Comparison of ENCODE assay signal across 8 mouse cellular contexts in genomic region chr2:147185561-147185960, GRCm38 (mm10). TPM values are rescaled to one million over a fixed set of nuclear protein-coding genes. Genes with fewer than 3 reads are reported as not detected.
A peak's percentile ranks its signal among the peaks of the same experiment; 100 is the strongest.
DNase-seq lines count a peak whose midpoint lies in the region; ATAC-seq and TF ChIP-seq lines count a peak whose summit lies in the region.

No protein-coding gene starts in this region.

- peak overlapping the region; percentile 29; the same call in 1 of the 2 replicates for H3K4me2 ChIP-seq in liver, postnatal 0 days (ENCODE audit: low read depth, low read length)

- no peak for TF ChIP-seq CTCF in liver, postnatal 0 days (IDR thresholded peaks at IDR 0.05; ENCODE audit: low read depth)

- no peak for TF ChIP-seq EP300 in liver, postnatal 0 days (IDR thresholded peaks at IDR 0.05; ENCODE audit: low read depth)

- peaks cover 53% of the 10 kb centered on the region for H3K4me1 ChIP-seq in megakaryocyte, embryonic 14.5 days
- peaks cover 15% of the 10 kb centered on the region for H3K4me1 ChIP-seq in liver, postnatal 0 days (ENCODE audit: insufficient read depth)

- intact Hi-C loops in gastrocnemius, postnatal 14 days (cut with DNase I; ENCODE audit: low total_unique reads), result no loop called here

- WGBS in liver, postnatal 0 days (ENCODE audit: insufficient replicate concordance), result 4% methylated on average over 22 of the region's 23 CpGs

- H3K4me3 ChIP-seq in megakaryocyte, embryonic 14.5 days (replicated peaks), result peak overlapping the region; percentile 85
- H3K4me3 ChIP-seq in liver, postnatal 0 days (ENCODE audit: low read depth, low read length), result 0 out of 2 replicates have a peak overlapping the region, but pooled peaks have one; percentile 20

- H3K36me3 ChIP-seq in megakaryocyte, embryonic 14.5 days (replicated peaks; ENCODE audit: low read length), result no peaks in the 10 kb centered on the region
- no peaks in the 10 kb centered on the region for H3K36me3 ChIP-seq in liver, postnatal 0 days (replicated peaks; ENCODE audit: insufficient read depth, low read length)

- no peak for ATAC-seq in megakaryocyte, adult 5-6 weeks (ENCODE audit: poor library complexity, severe bottlenecking)
- ATAC-seq in liver, postnatal 0 days, result no peak

- DNase-seq in adrenal gland, postnatal 14 days, result peak; percentile 16
- DNase-seq in adrenal gland, adult 2 months, result no peak
- no peak for DNase-seq in liver, postnatal 0 days
- DNase-seq in gastrocnemius, postnatal 14 days, result no peak
- DNase-seq in spleen, postnatal 4 days (ENCODE audit: low spot score in 2 of 2), result no peak
- no peak for DNase-seq in frontal cortex, adult 2 months (ENCODE audit: extremely low spot score in 1 of 2, low spot score in 1 of 2)

- H3K27ac ChIP-seq in liver, postnatal 0 days (ENCODE audit: low read depth), result no peak overlapping the region

- peaks cover 96% of the 10 kb centered on the region for H3K27me3 ChIP-seq in megakaryocyte, embryonic 14.5 days (replicated peaks)
- H3K27me3 ChIP-seq in liver, postnatal 0 days (ENCODE audit: insufficient read depth, low read length), result peaks cover 97% of the 10 kb centered on the region

- H3K9me3 ChIP-seq in megakaryocyte, embryonic 14.5 days, result 0 out of 2 replicates have a peak, but pooled peaks cover 5% of the 10 kb centered on the region
- no peaks in the 10 kb centered on the region for H3K9me3 ChIP-seq in liver, postnatal 0 days (ENCODE audit: low read length)

- no peak overlapping the region for H3K9ac ChIP-seq in liver, postnatal 0 days (replicated peaks)

RNA-seq across cellular contexts. Expression of gene Nkx2-2, which starts 8.5 kb away (rescaled TPM):
- not detected in 2 replicates for total RNA-seq in adrenal gland, postnatal 14 days (2021)
- not detected for total RNA-seq in adrenal gland, adult 2 months (2021)
- not detected in 2 replicates for polyA plus RNA-seq in adrenal gland, adult 2 months (2012; rRNA removed)
- polyA plus RNA-seq in megakaryocyte, embryonic 14.5 days (2012; ENCODE audit: insufficient read depth, low replicate concordance), result not detected in 2 replicates
- total RNA-seq in megakaryocyte, adult 5-6 weeks (2015), result not detected in 2 replicates
- total RNA-seq in megakaryocyte, adult 5-6 weeks (2017), result not detected in 2 replicates
- polyA plus RNA-seq in liver, postnatal 0 days (2015; fragmentation: Nextera tagmentation; extraction: Ambion mirVana), result not detected in 2 replicates
- total RNA-seq in gastrocnemius, postnatal 14 days (2021), result under 1 TPM in 1 of 2 experiments, not detected in 1; 0.18 TPM
- polyA plus RNA-seq in frontal cortex, adult 2 months (2012; rRNA removed), result 7.0 and 7.4 TPM in 2 replicates
